Mouse (Mus musculus) G1E-ER4 (cell line): ENCODE results near the gene Slitrk4. TPM values are rescaled to one million over a fixed set of nuclear protein-coding genes. Genes with fewer than 3 reads are reported as not detected.

ENCODE experiments used
- GATA1 ChIP-seq: IDR thresholded peaks from one replicate; pipeline ENCODE4 v1.8.0; 2012; ENCODE audit warnings: low read length, inconsistent platforms
- polyA plus RNA-seq: library from polyadenylated mRNA; stranded (reverse); fragments of >175 nt; gene quantifications from 2 replicates; pipeline ENCODE4 v1.2.3, GENCODE M21; 2012

Gene Slitrk4
- polyA plus RNA-seq, result not detected in 2 replicates

DNA sequence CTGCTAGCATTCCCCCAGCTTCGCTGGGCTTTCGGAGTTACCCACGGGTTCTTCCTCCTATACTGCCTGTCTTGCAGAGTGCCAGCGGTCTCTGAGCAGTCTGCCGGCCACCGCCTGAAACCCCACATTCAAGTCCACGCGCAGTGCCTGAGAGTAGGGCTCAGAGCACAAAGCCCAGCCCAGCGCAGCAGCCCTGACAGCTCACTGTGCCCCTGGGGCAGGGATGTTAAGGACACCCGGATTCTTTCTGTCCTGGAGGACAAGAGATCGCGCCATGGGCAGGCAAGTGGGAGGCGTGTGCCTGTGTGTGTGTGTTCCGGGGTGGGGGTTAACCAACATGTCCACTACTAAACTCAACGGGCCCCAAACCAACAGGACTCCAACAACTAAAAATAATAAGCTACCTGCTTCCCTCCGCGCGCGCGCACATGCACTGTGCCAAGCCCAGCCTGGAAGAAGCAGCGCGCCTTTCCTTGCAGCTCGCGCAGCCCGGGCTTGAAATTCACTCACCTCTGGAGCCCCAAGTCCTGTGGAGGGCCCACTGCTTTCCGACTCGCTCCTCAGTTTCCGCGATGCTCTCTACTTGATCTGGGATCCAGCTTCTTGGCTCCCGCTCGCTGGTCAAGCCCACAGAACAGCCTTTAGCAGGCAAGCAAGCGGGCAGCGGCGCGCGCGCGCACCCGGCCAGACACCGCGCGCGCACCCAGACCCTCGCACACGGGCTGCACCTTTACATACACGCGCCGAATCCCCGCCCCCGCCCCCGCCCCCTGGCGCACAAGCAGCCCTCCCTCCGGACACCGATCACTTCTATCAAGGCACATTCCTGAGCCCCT, at the start of gene Slitrk4:
Gene Slitrk4 (minus strand): TSS at position 707 of the 836 bp plus-strand sequence.
- TF ChIP-seq GATA1, result no peak

DNA sequence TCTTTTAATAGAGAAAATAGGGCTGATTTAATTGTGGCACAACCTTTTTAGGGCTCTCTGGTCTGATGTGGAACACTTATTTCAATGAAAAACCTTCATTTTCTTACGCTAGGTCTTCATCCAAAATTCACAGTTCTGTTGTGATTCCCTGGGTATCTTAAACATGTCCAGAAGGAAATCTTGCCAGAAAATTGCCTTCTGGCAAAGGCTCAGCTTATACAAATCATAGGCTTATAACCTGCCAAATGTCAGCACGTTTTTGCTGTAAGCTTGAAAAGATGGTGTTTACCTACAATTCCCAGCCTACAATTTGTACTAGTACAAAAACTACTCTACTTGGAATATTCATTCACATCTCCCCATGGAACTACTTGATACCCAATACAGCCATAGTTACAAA, 42.7 kb upstream of the Slitrk4 start:
- TF ChIP-seq GATA1, result no peak

DNA sequence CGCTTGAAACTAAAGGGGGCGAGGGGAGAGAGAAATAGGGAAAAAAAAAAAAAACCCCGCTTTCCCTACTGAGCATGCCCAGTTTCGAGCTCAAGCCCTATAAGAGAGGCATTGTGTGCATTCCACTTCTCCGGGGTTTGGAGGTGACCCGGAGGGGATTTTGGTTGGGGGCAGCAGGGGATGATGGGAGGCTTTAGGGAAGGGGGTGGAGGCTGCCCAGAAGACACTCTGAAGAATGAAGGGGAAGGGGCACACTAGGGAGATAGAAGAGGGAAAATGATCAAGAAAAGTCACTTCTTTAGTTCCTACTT, 1.1 kb upstream of the Slitrk4 start:
- TF ChIP-seq GATA1, result no peak

DNA sequence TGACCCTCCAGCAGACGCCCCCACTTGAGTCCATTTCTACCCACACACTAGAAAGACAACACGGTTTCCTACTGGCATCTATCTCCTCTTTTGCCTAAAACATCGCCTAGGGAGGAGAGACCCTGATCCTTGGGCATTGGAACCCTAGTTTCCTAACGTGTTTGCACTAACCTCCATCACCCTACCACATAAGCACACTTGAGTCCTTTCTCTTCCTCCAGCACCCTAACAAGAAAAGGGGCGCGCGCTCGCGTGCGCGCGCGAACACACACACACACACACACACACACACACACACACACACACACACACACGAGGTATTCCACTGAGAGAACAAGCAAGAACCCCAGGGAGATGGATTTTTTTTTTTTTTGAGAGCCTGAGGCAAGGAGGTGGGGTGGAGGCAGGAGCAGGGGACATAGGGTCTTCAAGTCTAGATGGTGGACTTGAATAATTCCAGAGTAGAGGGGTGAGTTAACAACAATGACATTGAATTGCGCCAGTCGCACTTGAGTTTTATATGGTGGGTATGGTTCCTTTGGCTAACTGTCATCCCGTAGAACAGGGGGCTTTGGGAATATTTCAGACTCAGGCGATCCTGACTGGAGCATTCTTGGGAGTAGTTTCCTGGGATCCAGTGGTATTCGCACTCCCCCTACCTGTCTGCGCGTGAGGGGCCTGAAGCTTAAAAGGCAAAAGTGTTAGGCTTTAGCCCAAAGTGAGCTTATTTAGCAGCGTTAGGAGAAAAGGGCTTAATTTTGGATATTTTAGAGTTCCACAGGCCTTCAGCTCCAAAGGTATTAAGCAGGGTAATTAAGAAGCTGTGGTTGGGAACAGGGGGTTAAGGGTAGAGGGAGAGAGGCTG, 562 bp upstream of the Slitrk4 start:
- TF ChIP-seq GATA1, result no peak

DNA sequence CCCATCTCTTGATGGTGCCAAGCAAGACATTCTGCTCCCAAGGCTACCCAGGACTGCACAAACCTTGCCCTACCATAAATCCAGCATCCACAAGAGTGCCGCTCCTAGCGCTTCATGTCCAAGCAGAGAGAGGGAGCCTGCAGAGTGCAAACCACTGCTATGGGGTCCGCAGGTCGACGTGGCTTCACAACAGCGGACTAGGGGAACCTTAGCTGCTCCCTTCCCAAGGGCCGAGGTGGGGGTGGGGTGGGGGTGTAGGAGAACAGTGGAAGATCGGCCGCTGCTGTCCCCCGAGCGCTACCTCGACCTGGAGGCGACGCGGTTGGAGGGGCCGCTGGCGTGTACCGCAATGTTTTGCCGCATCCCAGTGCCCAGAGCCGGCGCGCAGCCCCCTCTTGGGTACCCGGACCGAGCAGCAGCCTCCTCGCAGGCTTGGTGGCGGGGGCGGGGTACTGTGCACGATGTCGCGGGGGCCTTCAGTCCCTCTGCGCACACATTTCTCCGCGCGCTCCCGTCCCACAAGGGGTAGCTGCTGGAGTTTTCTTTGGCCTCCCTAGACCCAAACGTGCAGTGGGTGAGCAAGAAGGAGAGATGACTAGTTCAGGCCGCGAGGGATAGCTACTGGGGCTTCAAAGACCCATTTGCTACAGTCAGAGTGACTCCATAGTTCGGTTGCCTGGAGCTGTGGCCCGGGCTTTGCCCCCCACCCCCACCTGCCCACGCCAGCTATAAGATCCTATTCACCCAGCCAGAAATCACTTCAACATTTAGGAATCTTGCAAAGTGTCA, 1.1 kb downstream of the Slitrk4 start:
- no peak for TF ChIP-seq GATA1

DNA sequence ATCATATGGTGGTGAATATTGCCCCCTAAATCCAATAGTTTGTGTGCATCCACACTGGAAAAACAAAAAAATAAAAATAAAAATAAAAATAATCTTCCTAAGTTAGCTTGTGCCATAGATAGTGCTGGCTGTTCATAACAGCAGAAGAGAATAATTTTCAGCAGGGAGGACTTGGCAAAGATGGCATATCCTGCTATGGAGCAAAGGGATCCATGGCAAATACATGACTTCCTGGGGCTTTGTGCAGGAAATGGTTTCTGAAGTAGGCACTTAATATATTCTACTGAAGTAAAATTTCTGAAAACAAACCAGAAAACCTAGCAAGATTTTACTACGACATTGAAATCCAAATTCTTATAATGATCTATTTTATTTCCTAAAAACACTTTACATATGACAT, 13.3 kb downstream of the Slitrk4 start:
- TF ChIP-seq GATA1, result no peak

Other genes starting within 250 kb of the Slitrk4 start
- not detected in 2 replicates for gene Gm6760, start 124.8 kb downstream of the Slitrk4 start, polyA plus RNA-seq
- gene 3830417A13Rik, start 103.4 kb downstream of the Slitrk4 start, polyA plus RNA-seq, result not detected in 2 replicates